Mouse (Mus musculus) MEL (cell line): ENCODE results near the gene Ddit4.

Experiments
- CHD1 ChIP-seq: IDR thresholded peaks from 2 replicates; pipeline ENCODE4 v1.6.1; 2012; ENCODE audit warnings: low read depth, mild to moderate bottlenecking, inconsistent platforms, low read length, improper control_type of control experiment
- CTCF ChIP-seq, 3 experiments: IDR thresholded peaks in 2 of 3; conservative IDR thresholded peaks in 1 of 3; 2 replicates each; pipeline ENCODE4 v1.5.1; 2011 to 2012; ENCODE audit warnings: low read length in 3 of 3, low read depth in 2 of 3, mild to moderate bottlenecking in 2 of 3, improper control_type of control experiment in 1 of 3, inconsistent platforms in 1 of 3, mixed read lengths in 1 of 3, moderate library complexity in 1 of 3; ENCODE audit not compliant: control insufficient read depth in 1 of 3, insufficient read depth in 1 of 3, poor library complexity in 1 of 3, severe bottlenecking in 1 of 3
- EP300 ChIP-seq, 2 experiments: IDR thresholded peaks; 2 replicates each; pipeline ENCODE4 v1.6.1; 2011; ENCODE audit warnings: improper control_type of control experiment in 2 of 2, low read length in 2 of 2, low read depth in 1 of 2, mild to moderate bottlenecking in 1 of 2
- GABPA ChIP-seq: IDR thresholded peaks from 2 replicates; pipeline ENCODE4 v1.6.1; 2012; ENCODE audit warnings: low read depth, mild to moderate bottlenecking, inconsistent platforms, low read length, improper control_type of control experiment, moderate library complexity
- KAT2A ChIP-seq: conservative IDR thresholded peaks from 2 replicates; pipeline ENCODE4 v1.6.1; 2012; ENCODE audit warnings: low read depth, low read length, improper control_type of control experiment, inconsistent platforms
- MAFK ChIP-seq: IDR thresholded peaks from 2 replicates; pipeline ENCODE4 v1.6.1; 2011; ENCODE audit warnings: low read depth, mild to moderate bottlenecking, low read length, improper control_type of control experiment, borderline replicate concordance
- MEF2A ChIP-seq: IDR thresholded peaks from 2 replicates; pipeline ENCODE4 v1.6.1; 2014; ENCODE audit warnings: low read depth, mild to moderate bottlenecking, inconsistent platforms, low read length, improper control_type of control experiment; ENCODE audit not compliant: poor library complexity, insufficient replicate concordance, severe bottlenecking; ENCODE audit errors: extremely low read depth
- MYC ChIP-seq: IDR thresholded peaks from 2 replicates; pipeline ENCODE4 v1.6.1; 2011; ENCODE audit warnings: low read depth, mild to moderate bottlenecking, low read length, improper control_type of control experiment, moderate library complexity
- POLR2A ChIP-seq, 2 experiments: IDR thresholded peaks; 2 replicates each; pipeline ENCODE4 v1.6.1; 2011 to 2012; ENCODE audit warnings: low read length in 2 of 2, mild to moderate bottlenecking in 2 of 2, control low read depth in 1 of 2, improper control_type of control experiment in 1 of 2, low read depth in 1 of 2, moderate library complexity in 1 of 2; ENCODE audit not compliant: control insufficient read depth in 1 of 2, insufficient read depth in 1 of 2, poor library complexity in 1 of 2
- POLR2AphosphoS2 ChIP-seq: IDR thresholded peaks from 2 replicates; pipeline ENCODE4 v1.6.1; 2011; ENCODE audit warnings: low read length, improper control_type of control experiment
- RCOR1 ChIP-seq: IDR thresholded peaks from 2 replicates; pipeline ENCODE4 v1.6.1; 2012; ENCODE audit warnings: low read depth, mild to moderate bottlenecking, inconsistent platforms, low read length, improper control_type of control experiment
- TCF12 ChIP-seq: IDR thresholded peaks from 2 replicates; pipeline ENCODE4 v1.6.1; 2014; ENCODE audit warnings: low read depth, mild to moderate bottlenecking, inconsistent platforms, low read length, improper control_type of control experiment, moderate library complexity
- USF1 ChIP-seq: IDR thresholded peaks from 2 replicates; pipeline ENCODE4 v1.6.1; 2014; ENCODE audit warnings: low read depth, mild to moderate bottlenecking, inconsistent platforms, low read length, improper control_type of control experiment, moderate library complexity

DNA sequence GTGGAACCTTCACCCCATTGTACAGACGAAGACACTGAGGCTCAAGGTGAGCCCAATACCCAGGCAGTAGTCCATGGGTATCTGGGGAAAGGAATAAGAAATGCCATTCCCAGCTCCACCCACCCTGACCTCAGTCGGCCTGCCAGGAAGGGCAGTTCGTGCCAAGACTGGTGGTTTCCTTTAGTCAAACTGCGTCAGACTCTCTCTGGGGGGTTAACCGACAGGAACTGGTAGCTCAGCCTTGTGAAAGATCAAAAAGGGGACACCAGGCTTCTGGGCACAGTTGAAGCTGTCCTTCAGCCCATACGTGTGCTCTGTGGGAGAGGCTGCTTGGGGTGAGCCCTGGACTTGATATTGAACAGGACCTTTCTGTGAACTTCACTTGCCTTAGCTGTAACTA is 19.1 kb downstream of the Ddit4 start:
- TF ChIP-seq CTCF (IDR thresholded peaks at IDR 0.05 in 2 of 3, conservative IDR thresholded peaks at IDR 0.05 in 1 of 3; ENCODE audit: control insufficient read depth in 1 of 3, insufficient read depth in 1 of 3, low read depth in 2 of 3, low read length in 3 of 3, poor library complexity in 1 of 3, severe bottlenecking in 1 of 3) (no peak), CHD1 (no peak), RCOR1 (no peak), MAFK (no peak), POLR2AphosphoS2 (no peak), GABPA (no peak), EP300 (IDR thresholded peaks at IDR 0.05; ENCODE audit: low read depth in 1 of 2, low read length in 2 of 2) (no peak), POLR2A (IDR thresholded peaks at IDR 0.05; ENCODE audit: control insufficient read depth in 1 of 2, insufficient read depth in 1 of 2, low read depth in 1 of 2, low read length in 2 of 2, poor library complexity in 1 of 2) (no peak), TCF12 (no peak), USF1 (no peak), MEF2A (no peak), MYC (no peak), KAT2A (no peak)
